Mouse (Mus musculus) skeletal muscle tissue, adult 2 months (tissue): ENCODE data around the gene Palm2.

Experiments
- DNase-seq: peaks from one replicate; pipeline ENCODE4 v3.0.0-alpha.2; 2012; ENCODE audit warnings: low read depth, low spot score

Palm2 gene

GRCm38 (mm10) chr4:57660470-57660869 is 226.4 kb downstream of the Palm2 start:
- DNase-seq: no peak

- DNase-seq: no peak
These were observed 232.1 kb downstream of the Palm2 start for GRCm38 (mm10) chr4:57666101-57666500.

- no peak for DNase-seq
These were observed 236.9 kb downstream of the Palm2 start for GRCm38 (mm10) chr4:57670813-57671469.

- no peak for DNase-seq
These were observed 238.5 kb downstream of the Palm2 start for GRCm38 (mm10) chr4:57672541-57672940.

- DNase-seq: peak; percentile 79
These were observed 239.2 kb downstream of the Palm2 start for GRCm38 (mm10) chr4:57672996-57673906.

GRCm38 (mm10) chr4:57674351-57674750 is 240.3 kb downstream of the Palm2 start:
- DNase-seq: no peak

GRCm38 (mm10) chr4:57675387-57675786 is 241.3 kb downstream of the Palm2 start:
- DNase-seq: peak; percentile 66

GRCm38 (mm10) chr4:57677916-57678315 is 243.9 kb downstream of the Palm2 start:
- no peak for DNase-seq

GRCm38 (mm10) chr4:57678991-57679457 is 245.0 kb downstream of the Palm2 start:
- peak; percentile 40 for DNase-seq

GRCm38 (mm10) chr4:57680186-57680585 is 246.1 kb downstream of the Palm2 start:
- DNase-seq: no peak

GRCm38 (mm10) chr4:57681511-57681910 is 247.5 kb downstream of the Palm2 start:
- DNase-seq: peak; percentile 30

- DNase-seq: no peak
These were observed 248.3 kb downstream of the Palm2 start for GRCm38 (mm10) chr4:57682341-57682740.

- no peak for DNase-seq
These were observed 248.9 kb downstream of the Palm2 start for GRCm38 (mm10) chr4:57682944-57683343.

GRCm38 (mm10) chr4:57684676-57685215 is 250.7 kb downstream of the Palm2 start:
- peak; percentile 52 for DNase-seq

GRCm38 (mm10) chr4:57686736-57687135 is 252.7 kb downstream of the Palm2 start:
- no peak for DNase-seq

- no peak for DNase-seq
These were observed 253.5 kb downstream of the Palm2 start for GRCm38 (mm10) chr4:57687583-57687982.

- no peak for DNase-seq
These were observed 254.1 kb downstream of the Palm2 start for GRCm38 (mm10) chr4:57688131-57688530.

GRCm38 (mm10) chr4:57690001-57690400 is 256.0 kb downstream of the Palm2 start:
- DNase-seq: no peak

- DNase-seq: no peak
These were observed 256.8 kb downstream of the Palm2 start for GRCm38 (mm10) chr4:57690805-57691204.

GRCm38 (mm10) chr4:57694356-57695136 is 260.5 kb downstream of the Palm2 start:
- DNase-seq: peak; percentile 32

GRCm38 (mm10) chr4:57696955-57697354 is 262.9 kb downstream of the Palm2 start:
- no peak for DNase-seq
